Mouse (Mus musculus) spleen, adult 2 months (tissue): Measurements from ENCODE around the gene Prkn. TPM values are rescaled to one million over a fixed set of nuclear protein-coding genes. Genes with fewer than 3 reads are reported as not detected.

Experiments
- DNase-seq, 2 experiments: peaks; one replicate each; pipeline versions ENCODE4 v3.0.0 to v3.0.0-alpha.2; 2012 to 2021; ENCODE audit warnings: low spot score in 2 of 2, low read depth in 1 of 2
- H3K27ac ChIP-seq: fragments of 200-500 bp; 2 replicates; pipeline ENCODE4 v1.5.1; 2012; ENCODE audit warnings: low read length, inconsistent platforms; ENCODE audit not compliant: insufficient read depth
- H3K27me3 ChIP-seq: fragments of 200-500 bp; 2 replicates; pipeline ENCODE4 v1.6.1; 2012; ENCODE audit warnings: mild to moderate bottlenecking, moderate library complexity, low read length, inconsistent platforms; ENCODE audit not compliant: control insufficient read depth, insufficient read depth
- H3K36me3 ChIP-seq: fragments of 200-500 bp; 2 replicates; pipeline ENCODE4 v1.6.1; 2012; ENCODE audit warnings: mild to moderate bottlenecking, low read length, inconsistent platforms; ENCODE audit not compliant: control insufficient read depth, insufficient read depth
- H3K4me1 ChIP-seq: fragments of 200-500 bp; 2 replicates; pipeline ENCODE4 v1.6.1; 2011; ENCODE audit warnings: inconsistent platforms; ENCODE audit not compliant: control insufficient read depth, insufficient read depth, insufficient read length
- H3K4me3 ChIP-seq: fragments of 200-500 bp; 2 replicates; pipeline ENCODE4 v1.5.1; 2011; ENCODE audit warnings: mild to moderate bottlenecking, inconsistent platforms; ENCODE audit not compliant: insufficient read depth, insufficient read length; ENCODE audit errors: extremely low read depth
- CTCF ChIP-seq: fragments of 200-500 bp; IDR thresholded peaks from 2 replicates; pipeline ENCODE4 v1.5.1; 2011; ENCODE audit warnings: mild to moderate bottlenecking, inconsistent platforms; ENCODE audit not compliant: insufficient read depth, insufficient read length, insufficient replicate concordance; ENCODE audit errors: extremely low read depth
- POLR2A ChIP-seq: fragments of 200-500 bp; IDR thresholded peaks from 2 replicates; pipeline ENCODE4 v1.6.1; 2011; ENCODE audit warnings: low read depth, low read length, inconsistent platforms
- WGBS: fragments of 180-500 bp; shearing (Covaris S2); methylation state at CpG from one replicate; pipeline ENCODE4 v1.1.7; 2018; 5-methylcytosine and 5-hydroxymethylcytosine counted together
- polyA plus RNA-seq: library from polyadenylated mRNA; depleted of rRNA; stranded (reverse); fragments of >200 nt; gene quantifications from 2 replicates; pipeline ENCODE4 v1.2.3, GENCODE M21; 2012

Gene Prkn
- polyA plus RNA-seq, 1 experiment, result 0.72 TPM

DNA sequence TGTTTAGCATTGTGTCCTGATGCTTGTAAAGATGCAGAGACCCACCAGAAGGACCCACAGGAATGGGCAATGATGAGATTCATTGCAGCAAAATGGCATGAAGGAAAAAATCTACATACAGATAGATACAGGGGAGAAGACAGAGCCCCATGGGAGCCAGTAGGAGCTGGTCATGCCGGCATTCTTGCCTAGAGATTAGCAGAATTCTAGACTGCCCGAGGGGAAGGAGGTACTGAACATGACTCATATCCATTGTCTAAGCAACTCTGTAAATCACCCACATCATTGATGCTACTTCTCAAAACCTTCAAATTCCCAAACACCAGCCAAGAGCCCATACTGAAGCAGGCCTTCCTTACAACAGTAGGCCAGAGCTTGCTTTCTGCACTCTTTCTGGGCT lies 591.1 kb downstream of the Prkn start:
- Histone ChIP-seq H3K4me1 (no peaks in the 10 kb centered on the region), H3K27me3 (no peaks in the 10 kb centered on the region), H3K27ac (no peak overlapping the region), H3K4me3 (no peak overlapping the region), H3K36me3 (no peaks in the 10 kb centered on the region)
- TF ChIP-seq POLR2A (no peak), CTCF (no peak)
- DNase-seq, result no peak
- 78% methylated on average over 2 of the region's 2 CpGs for WGBS

DNA sequence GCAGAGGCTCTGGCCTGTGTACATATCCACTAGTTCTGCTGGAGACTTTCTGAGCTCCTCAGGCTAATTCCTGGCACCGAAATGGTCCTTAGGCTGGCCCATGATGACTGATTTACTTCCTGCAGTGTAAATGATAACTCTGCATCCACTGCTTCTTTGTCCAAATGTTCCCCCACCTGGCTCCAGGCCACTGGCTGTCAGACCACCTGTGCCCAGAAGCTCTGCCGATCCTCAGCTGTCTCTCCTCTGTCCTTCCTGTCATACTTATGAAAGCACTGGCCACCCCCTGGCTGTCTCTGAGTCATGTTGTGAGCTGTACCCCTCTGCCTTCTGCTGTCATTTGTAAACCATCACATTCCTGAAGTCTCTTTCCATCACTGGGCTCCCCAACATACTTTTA lies 592.4 kb downstream of the Prkn start:
- Histone ChIP-seq H3K36me3 (no peaks in the 10 kb centered on the region), H3K27ac (no peak overlapping the region), H3K4me1 (no peaks in the 10 kb centered on the region), H3K27me3 (no peaks in the 10 kb centered on the region), H3K4me3 (no peak overlapping the region)
- no peak for TF ChIP-seq POLR2A
- no peak for TF ChIP-seq CTCF
- no peak for DNase-seq
- WGBS, result 95% methylated on average over 2 of the region's 2 CpGs

DNA sequence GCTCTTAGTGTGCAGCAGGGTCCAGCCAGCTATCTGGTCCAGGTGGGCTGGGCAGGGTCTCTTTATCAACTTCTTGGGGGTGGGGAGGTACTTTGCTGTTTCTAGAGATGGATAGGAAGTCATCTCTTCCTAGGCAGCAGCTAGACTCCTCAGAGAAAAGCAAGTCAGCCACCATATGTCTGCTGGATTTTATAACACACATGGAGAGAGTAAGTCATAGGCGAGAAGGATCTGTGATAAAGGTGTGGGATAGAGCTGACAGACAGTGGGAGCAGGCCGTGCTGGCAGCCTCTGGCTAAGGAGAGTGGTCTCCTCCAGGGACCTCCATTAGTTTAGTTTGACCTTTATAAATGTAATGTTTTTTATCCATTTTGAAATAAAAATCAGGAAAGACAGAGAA lies 622.5 kb downstream of the Prkn start:
- no peaks in the 10 kb centered on the region for H3K4me1 ChIP-seq
- H3K27me3 ChIP-seq, result no peaks in the 10 kb centered on the region
- no peak overlapping the region for H3K27ac ChIP-seq
- H3K36me3 ChIP-seq, result no peaks in the 10 kb centered on the region
- no peak overlapping the region for H3K4me3 ChIP-seq
- no peak for DNase-seq
- WGBS, result 96% methylated on average over 2 of the region's 2 CpGs
- TF ChIP-seq CTCF (no peak), POLR2A (no peak)

DNA sequence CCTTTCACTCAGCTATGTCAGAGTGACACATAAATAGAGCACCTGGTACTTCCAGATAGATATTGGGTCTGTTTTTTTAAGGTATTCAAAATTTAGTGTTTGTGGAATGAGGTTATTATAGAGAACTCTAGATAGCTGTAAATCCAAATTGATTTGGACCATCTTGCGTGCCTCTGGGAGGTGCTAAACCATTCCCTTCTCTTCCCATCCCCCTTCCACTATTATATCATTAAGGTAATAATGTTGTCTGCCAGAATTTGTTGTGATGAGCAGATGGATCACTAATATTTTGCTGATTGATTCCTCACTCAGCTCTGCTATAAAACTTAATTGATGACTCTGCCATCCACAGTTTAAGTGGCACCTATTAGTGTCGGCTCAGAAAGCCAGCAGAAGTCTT lies 625.9 kb downstream of the Prkn start:
- no peak for TF ChIP-seq POLR2A
- no peaks in the 10 kb centered on the region for H3K4me1 ChIP-seq
- DNase-seq, result no peak
- 94% methylated on average over 2 of the region's 2 CpGs for WGBS
- H3K4me3 ChIP-seq, result no peak overlapping the region
- H3K36me3 ChIP-seq, result no peaks in the 10 kb centered on the region
- H3K27ac ChIP-seq, result no peak overlapping the region
- no peaks in the 10 kb centered on the region for H3K27me3 ChIP-seq

DNA sequence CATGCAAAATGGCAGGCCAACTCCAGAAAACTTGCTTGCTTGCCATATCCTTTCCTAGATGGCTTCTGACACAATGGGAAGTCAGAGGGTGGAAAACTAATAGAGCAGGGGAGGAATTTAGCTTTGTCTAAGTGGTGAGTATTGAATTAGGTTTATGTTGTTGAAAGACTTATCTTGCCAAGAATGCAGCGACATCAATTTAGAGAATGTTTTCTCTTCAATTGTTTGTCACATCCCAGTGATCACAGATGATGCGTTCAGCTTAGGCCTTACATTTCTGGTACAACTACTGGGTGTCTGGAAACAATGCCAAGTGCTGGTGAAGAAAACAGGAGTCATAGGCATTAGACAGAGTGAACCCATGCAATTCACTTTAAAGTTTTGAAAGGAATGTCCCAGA lies 628.4 kb downstream of the Prkn start:
- Histone ChIP-seq H3K36me3 (no peaks in the 10 kb centered on the region), H3K4me3 (no peak overlapping the region), H3K4me1 (no peaks in the 10 kb centered on the region), H3K27ac (no peak overlapping the region), H3K27me3 (no peaks in the 10 kb centered on the region)
- TF ChIP-seq CTCF, result no peak
- no peak for TF ChIP-seq POLR2A
- DNase-seq, result no peak
- 87% methylated on average over 2 of the region's 2 CpGs for WGBS

DNA sequence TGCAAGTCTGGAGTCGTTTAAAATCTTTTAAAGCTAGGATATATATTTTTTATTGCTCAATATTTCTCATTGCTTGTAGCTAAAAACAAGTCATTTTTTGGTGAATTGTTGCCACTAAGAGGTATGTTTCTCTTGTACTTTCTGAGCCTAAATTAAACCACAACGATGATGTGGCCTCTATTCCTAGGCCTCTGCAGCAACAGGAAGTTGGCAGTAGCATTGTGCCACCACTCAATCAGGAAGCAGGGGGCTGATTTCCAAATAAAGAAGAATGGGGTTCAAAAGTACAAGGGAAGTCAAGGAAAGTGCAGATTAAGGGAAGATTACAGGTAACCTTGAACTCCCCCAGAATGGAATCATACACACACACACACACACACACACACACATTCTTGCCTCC lies 642.8 kb downstream of the Prkn start:
- 16% methylated on average over 2 of the region's 2 CpGs for WGBS
- Histone ChIP-seq H3K27ac (no peak overlapping the region), H3K27me3 (no peaks in the 10 kb centered on the region), H3K36me3 (no peaks in the 10 kb centered on the region), H3K4me3 (no peak overlapping the region), H3K4me1 (no peaks in the 10 kb centered on the region)
- TF ChIP-seq POLR2A, result no peak
- TF ChIP-seq CTCF, result no peak
- no peak for DNase-seq

DNA sequence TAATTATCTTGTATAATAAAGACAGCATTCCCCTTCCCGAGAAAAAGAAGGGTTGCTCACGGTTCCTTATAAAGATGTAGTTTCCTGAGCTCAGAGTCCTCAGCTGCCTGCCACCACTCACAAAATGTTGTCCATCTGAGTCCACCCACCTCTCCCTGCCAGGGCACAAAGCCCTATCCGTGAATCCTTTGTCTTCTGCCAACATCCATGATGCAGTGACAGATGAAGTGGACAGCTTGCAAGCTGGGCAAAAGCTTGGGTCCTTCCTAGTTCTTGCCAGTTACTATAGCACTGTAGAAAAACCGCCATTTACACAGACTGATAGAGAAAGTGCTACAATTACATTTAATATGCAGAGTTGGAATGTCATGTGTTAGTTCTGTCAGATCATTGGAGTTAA lies 649.9 kb downstream of the Prkn start:
- Histone ChIP-seq H3K4me3 (no peak overlapping the region), H3K27me3 (no peaks in the 10 kb centered on the region), H3K27ac (no peak overlapping the region), H3K4me1 (no peaks in the 10 kb centered on the region), H3K36me3 (no peaks in the 10 kb centered on the region)
- no peak for DNase-seq
- WGBS, result 91% methylated on average over 4 of the region's 4 CpGs
- no peak for TF ChIP-seq CTCF
- TF ChIP-seq POLR2A, result no peak
